Mouse (Mus musculus) CH12.LX (cell line): ENCODE measurements at regions not wholly inside any gene's neighbourhood (a gene's known extent, or its start where the extent isn't known, plus 50 kb on each side); places are given as distances from the start of the nearest gene placed in this dataset.

Experiments used
- DNase-seq: peaks from one replicate; pipeline ENCODE4 v3.0.0-alpha.2; 2013; ENCODE audit errors: extremely low read depth
- H3K27ac ChIP-seq: 2 replicates; pipeline ENCODE4 v1.5.1; 2012; ENCODE audit warnings: low read depth, mild to moderate bottlenecking, control low read depth, moderate library complexity; ENCODE audit not compliant: insufficient read depth
- H3K27me3 ChIP-seq: replicated peaks from 2 replicates; pipeline ENCODE3; 2012; ENCODE audit warnings: inconsistent platforms
- H3K36me3 ChIP-seq, 2 experiments: replicated peaks in 1 of 2; 2 replicates each; pipeline versions ENCODE3 to v1.6.1; 2012; ENCODE audit warnings: inconsistent platforms in 1 of 2, low read length in 1 of 2, mild to moderate bottlenecking in 1 of 2, mixed read lengths in 1 of 2, moderate library complexity in 1 of 2; ENCODE audit not compliant: control insufficient read depth in 1 of 2, insufficient read depth in 1 of 2
- H3K4me1 ChIP-seq, 2 experiments: 2 replicates each; pipeline ENCODE4 v1.6.1; 2012; ENCODE audit warnings: inconsistent platforms in 1 of 2, moderate library complexity in 1 of 2; ENCODE audit not compliant: insufficient read depth in 2 of 2, control insufficient read depth in 1 of 2
- H3K4me2 ChIP-seq: 2 replicates; pipeline ENCODE4 v1.6.1; 2012; ENCODE audit warnings: low read depth, mild to moderate bottlenecking, control low read depth; ENCODE audit not compliant: poor library complexity, insufficient read depth, severe bottlenecking
- H3K4me3 ChIP-seq, 3 experiments: fragments of 150-350 bp in 1 of 3; sonication (generic) in 1 of 3; replicated peaks in 1 of 3; 2 replicates each; pipeline versions ENCODE3 to v1.5.1; 2011 to 2012; ENCODE audit warnings: low read depth in 2 of 3, low read length in 2 of 3, mild to moderate bottlenecking in 2 of 3, moderate library complexity in 2 of 3, control low read depth in 1 of 3, improper control_type of control experiment in 1 of 3, inconsistent platforms in 1 of 3, mixed read lengths in 1 of 3; ENCODE audit not compliant: poor library complexity in 1 of 3
- H3K79me2 ChIP-seq: replicated peaks from 2 replicates; pipeline ENCODE4 v1.6.1; 2012; ENCODE audit warnings: mild to moderate bottlenecking, moderate library complexity; ENCODE audit not compliant: control insufficient read depth, poor library complexity, insufficient read depth, severe bottlenecking; ENCODE audit errors: extremely low read depth
- H3K9ac ChIP-seq: 2 replicates; pipeline ENCODE4 v1.6.1; 2012; ENCODE audit warnings: low read depth, mild to moderate bottlenecking, control low read depth, moderate library complexity; ENCODE audit not compliant: insufficient read depth
- H3K9me3 ChIP-seq: replicated peaks from 2 replicates; pipeline ENCODE3; 2012; ENCODE audit warnings: low read length, inconsistent platforms, mixed read lengths
- BHLHE40 ChIP-seq: IDR thresholded peaks from 2 replicates; pipeline ENCODE4 v1.6.1; 2011; ENCODE audit warnings: mild to moderate bottlenecking, low read depth, low read length, improper control_type of control experiment
- CHD1 ChIP-seq: IDR thresholded peaks from 2 replicates; pipeline ENCODE4 v1.6.1; 2012; ENCODE audit warnings: low read depth, low read length, improper control_type of control experiment, inconsistent platforms
- CHD2 ChIP-seq: IDR thresholded peaks from 2 replicates; pipeline ENCODE4 v1.6.1; 2011; ENCODE audit warnings: low read length, improper control_type of control experiment
- CTCF ChIP-seq, 2 experiments: IDR thresholded peaks in 1 of 2; conservative IDR thresholded peaks in 1 of 2; 2 replicates each; pipeline ENCODE4 v1.5.1; 2011 to 2012; ENCODE audit warnings: low read depth in 2 of 2, low read length in 2 of 2, improper control_type of control experiment in 1 of 2, inconsistent platforms in 1 of 2, mild to moderate bottlenecking in 1 of 2, moderate library complexity in 1 of 2
- E2F4 ChIP-seq: IDR thresholded peaks from 2 replicates; pipeline ENCODE4 v1.6.1; 2011; ENCODE audit warnings: low read depth, low read length, improper control_type of control experiment; ENCODE audit not compliant: insufficient replicate concordance
- ELF1 ChIP-seq: IDR thresholded peaks from 2 replicates; pipeline ENCODE4 v1.6.1; 2014; ENCODE audit warnings: low read depth, mild to moderate bottlenecking, inconsistent platforms, low read length, improper control_type of control experiment
- EP300 ChIP-seq: IDR thresholded peaks from 2 replicates; pipeline ENCODE4 v1.6.1; 2011; ENCODE audit warnings: low read length, improper control_type of control experiment
- ETS1 ChIP-seq: conservative IDR thresholded peaks from 2 replicates; pipeline ENCODE4 v1.6.1; 2012; ENCODE audit warnings: low read depth, mild to moderate bottlenecking, inconsistent platforms, low read length, improper control_type of control experiment, moderate library complexity
- IRF4 ChIP-seq: IDR thresholded peaks from 2 replicates; pipeline ENCODE4 v1.6.1; 2014; ENCODE audit warnings: low read depth, mild to moderate bottlenecking, inconsistent platforms, low read length, improper control_type of control experiment
- KAT2A ChIP-seq: IDR thresholded peaks from 2 replicates; pipeline ENCODE4 v1.6.1; 2012; ENCODE audit warnings: low read length, improper control_type of control experiment, inconsistent platforms; ENCODE audit not compliant: insufficient replicate concordance
- MAFK ChIP-seq: IDR thresholded peaks from 2 replicates; pipeline ENCODE4 v1.6.1; 2011; ENCODE audit warnings: low read length, improper control_type of control experiment; ENCODE audit not compliant: insufficient replicate concordance
- MAX ChIP-seq: IDR thresholded peaks from 2 replicates; pipeline ENCODE4 v1.6.1; 2011; ENCODE audit warnings: low read length, improper control_type of control experiment
- MEF2A ChIP-seq: IDR thresholded peaks from 2 replicates; pipeline ENCODE4 v1.6.1; 2014; ENCODE audit warnings: low read depth, mild to moderate bottlenecking, inconsistent platforms, low read length, improper control_type of control experiment, borderline replicate concordance
- MXI1 ChIP-seq: IDR thresholded peaks from 2 replicates; pipeline ENCODE4 v1.6.1; 2011; ENCODE audit warnings: mild to moderate bottlenecking, low read depth, low read length, improper control_type of control experiment
- MYC ChIP-seq: IDR thresholded peaks from 2 replicates; pipeline ENCODE4 v1.6.1; 2011; ENCODE audit warnings: low read depth, mild to moderate bottlenecking, improper control_type of control experiment, low read length
- NELFE ChIP-seq: IDR thresholded peaks from 2 replicates; pipeline ENCODE4 v1.6.1; 2011; ENCODE audit warnings: low read depth, low read length, improper control_type of control experiment
- NRF1 ChIP-seq: IDR thresholded peaks from 2 replicates; pipeline ENCODE4 v1.6.1; 2014; ENCODE audit warnings: low read depth, mild to moderate bottlenecking, inconsistent platforms, low read length, improper control_type of control experiment, moderate library complexity
- PAX5 ChIP-seq: IDR thresholded peaks from 2 replicates; pipeline ENCODE4 v1.6.1; 2012; ENCODE audit warnings: low read length, inconsistent platforms, mixed read lengths
- POLR2A ChIP-seq: IDR thresholded peaks from 2 replicates; pipeline ENCODE4 v1.6.1; 2011; ENCODE audit warnings: low read depth, mild to moderate bottlenecking, improper control_type of control experiment, low read length
- RAD21 ChIP-seq: IDR thresholded peaks from 2 replicates; pipeline ENCODE4 v1.6.1; 2011; ENCODE audit warnings: low read depth, mild to moderate bottlenecking, low read length, improper control_type of control experiment, moderate library complexity
- RCOR1 ChIP-seq: conservative IDR thresholded peaks from 2 replicates; pipeline ENCODE4 v1.6.1; 2012; ENCODE audit warnings: low read depth, mild to moderate bottlenecking, inconsistent platforms, low read length, improper control_type of control experiment
- TBP ChIP-seq: conservative IDR thresholded peaks from 2 replicates; pipeline ENCODE4 v1.6.1; 2011; ENCODE audit warnings: low read depth, low read length, improper control_type of control experiment
- UBTF ChIP-seq: IDR thresholded peaks from 2 replicates; pipeline ENCODE4 v1.6.1; 2012; ENCODE audit warnings: low read depth, mild to moderate bottlenecking, inconsistent platforms, low read length, improper control_type of control experiment, moderate library complexity
- ZC3H11A ChIP-seq: IDR thresholded peaks from 2 replicates; pipeline ENCODE4 v1.6.1; 2012; ENCODE audit warnings: low read depth, mild to moderate bottlenecking, inconsistent platforms, low read length, improper control_type of control experiment
- ZKSCAN1 ChIP-seq: IDR thresholded peaks from 2 replicates; pipeline ENCODE4 v1.6.1; 2012; ENCODE audit warnings: low read depth, inconsistent platforms, low read length, improper control_type of control experiment, borderline replicate concordance
- ZMIZ1 ChIP-seq: IDR thresholded peaks from 2 replicates; pipeline ENCODE4 v1.6.1; 2012; ENCODE audit warnings: low read depth, mild to moderate bottlenecking, inconsistent platforms, low read length, improper control_type of control experiment
- ZNF384 ChIP-seq: IDR thresholded peaks from 2 replicates; pipeline ENCODE4 v1.6.1; 2012; ENCODE audit warnings: low read depth, low read length, improper control_type of control experiment, inconsistent platforms
- dilution Hi-C: fragments of 300-500 bp; cut with MboI; formaldehyde crosslinking; loops from 2 replicates; pipeline ENCODE4 v1.14.3; 2020; ENCODE audit warnings: low sequenced_read_pairs; ENCODE audit not compliant: extremely low pct_unique_long_range_greater_than_20kb, extremely low pct_ligation_motif_present
- in situ Hi-C: fragments of 300-500 bp; cut with MboI; formaldehyde crosslinking; loops from 3 replicates; pipeline ENCODE4 v1.14.3; 2019; ENCODE audit warnings: low sequenced_read_pairs, low pct_ligation_motif_present, low pct_unique_long_range_greater_than_20kb, mixed read lengths

DNA sequence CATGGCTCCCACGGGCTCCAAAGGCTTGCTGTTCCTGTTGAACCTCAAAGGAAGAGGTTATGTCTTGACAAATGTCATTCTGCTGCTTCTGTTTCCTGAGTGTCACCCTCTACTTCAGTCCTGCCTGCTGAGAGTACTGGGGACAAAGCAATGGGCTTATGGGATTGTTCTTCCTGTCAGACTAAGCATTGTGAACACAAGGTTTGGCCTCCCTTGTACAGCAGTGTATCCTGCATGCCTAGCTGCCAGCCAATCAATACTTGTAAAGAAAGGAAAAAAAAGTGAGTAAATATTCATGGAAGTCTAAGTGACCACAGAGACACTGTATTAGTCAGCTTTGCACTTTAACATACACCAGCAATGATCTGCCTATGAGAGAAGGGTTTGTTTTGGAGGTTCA, 128.3 kb upstream of the Kit start:
- no peak for DNase-seq
- no peak overlapping the region for H3K4me3 ChIP-seq
- H3K79me2 ChIP-seq = no peaks in the 10 kb centered on the region
- no peak overlapping the region for H3K9ac ChIP-seq
- no peaks in the 10 kb centered on the region for H3K27me3 ChIP-seq
- no peak overlapping the region for H3K4me2 ChIP-seq
- H3K36me3 ChIP-seq = no peaks in the 10 kb centered on the region
- dilution Hi-C loops = no loop called here
- no peak for TF ChIP-seq CHD2
- no peak for TF ChIP-seq MYC
- TF ChIP-seq ELF1 = no peak
- no peak for TF ChIP-seq POLR2A
- TF ChIP-seq RCOR1 = no peak
- TF ChIP-seq MAFK = no peak
- TF ChIP-seq KAT2A = no peak
- no peak for TF ChIP-seq RAD21
- TF ChIP-seq UBTF = no peak
- no peak for TF ChIP-seq NELFE
- TF ChIP-seq CTCF (conservative IDR thresholded peaks at IDR 0.05 in 1 of 2, IDR thresholded peaks at IDR 0.05 in 1 of 2; ENCODE audit: low read depth in 2 of 2, low read length in 2 of 2) = no peak
- in situ Hi-C loops = no loop called here
- no peaks in the 10 kb centered on the region for H3K9me3 ChIP-seq
- no peak overlapping the region for H3K27ac ChIP-seq
- peaks cover 0 to 18% of the 10 kb centered on the region in 2 experiments; a peak in 2 of 4 replicates for H3K4me1 ChIP-seq

DNA sequence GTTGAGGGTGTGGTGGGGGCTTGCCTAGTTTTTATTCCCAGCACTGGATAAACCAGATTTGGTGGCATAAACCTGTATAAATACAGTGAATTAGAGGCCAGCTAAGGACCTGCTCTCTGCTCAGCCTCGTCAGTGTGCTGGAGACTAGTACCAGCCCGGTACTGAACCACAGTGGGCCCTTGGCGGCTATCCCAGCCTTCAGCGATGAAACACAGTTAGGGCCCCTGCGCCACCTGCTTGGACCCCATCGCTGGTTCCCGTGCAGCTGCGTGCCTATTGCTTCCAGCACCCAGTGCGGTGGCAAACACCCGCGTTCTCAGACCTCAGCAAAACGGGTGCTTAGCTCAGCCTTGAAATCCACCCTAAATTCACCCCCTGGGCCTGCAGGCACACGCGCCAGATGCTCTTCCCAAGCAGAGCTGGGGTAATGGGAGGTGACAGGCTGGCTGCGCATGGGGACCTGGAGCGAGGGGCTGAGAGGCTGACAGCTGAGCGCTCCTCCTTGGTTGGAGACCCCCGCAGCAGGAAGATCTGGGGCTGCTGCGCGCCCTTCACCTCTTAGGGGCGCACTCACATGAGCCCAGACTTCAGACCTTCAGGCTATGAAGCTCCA, 124.7 kb upstream of the Kit start:
- dilution Hi-C loops = no loop called here
- Histone ChIP-seq H3K9ac (no peak overlapping the region), H3K4me3 (no peak overlapping the region), H3K4me2 (no peak overlapping the region), H3K9me3 (no peaks in the 10 kb centered on the region), H3K4me1 (0 out of 4 replicates have a peak, but pooled peaks cover 0 to 7% of the 10 kb centered on the region in 2 experiments), H3K36me3 (no peaks in the 10 kb centered on the region), H3K27me3 (no peaks in the 10 kb centered on the region), H3K79me2 (no peaks in the 10 kb centered on the region), H3K27ac (no peak overlapping the region)
- no peak for TF ChIP-seq E2F4
- in situ Hi-C loops = no loop called here
- DNase-seq = no peak

DNA sequence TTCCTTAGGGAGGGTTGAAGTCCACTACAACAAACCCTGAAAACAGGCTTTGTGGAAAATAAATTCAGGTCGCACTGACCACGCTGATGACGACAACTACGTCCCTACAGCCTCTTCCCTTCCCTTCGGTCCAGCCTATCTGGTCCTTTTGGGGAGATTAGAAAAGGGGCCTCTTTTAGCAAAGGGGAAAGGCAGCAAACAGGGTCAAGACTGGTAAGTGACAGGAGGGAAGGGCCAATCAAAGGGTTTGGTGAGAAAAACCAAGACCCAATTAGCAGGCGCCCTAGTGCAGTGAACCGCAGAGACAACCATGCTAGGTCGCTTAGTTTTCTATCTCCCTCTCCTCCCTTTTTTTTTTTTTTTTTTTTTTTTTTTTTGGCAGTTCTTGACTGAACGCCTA, 124.2 kb upstream of the Kit start:
- Histone ChIP-seq H3K36me3 (no peaks in the 10 kb centered on the region), H3K27ac (no peak overlapping the region), H3K9ac (no peak overlapping the region), H3K27me3 (no peaks in the 10 kb centered on the region), H3K9me3 (no peaks in the 10 kb centered on the region), H3K4me2 (no peak overlapping the region), H3K4me1 (0 out of 4 replicates have a peak, but pooled peaks cover 0 to 7% of the 10 kb centered on the region in 2 experiments), H3K4me3 (no peak overlapping the region), H3K79me2 (no peaks in the 10 kb centered on the region)
- DNase-seq = no peak
- dilution Hi-C loops = no loop called here
- in situ Hi-C loops = no loop called here
- TF ChIP-seq ZNF384 (no peak), CTCF (conservative IDR thresholded peaks at IDR 0.05 in 1 of 2, IDR thresholded peaks at IDR 0.05 in 1 of 2; ENCODE audit: low read depth in 2 of 2, low read length in 2 of 2) (no peak), MXI1 (no peak), EP300 (no peak), ETS1 (no peak), MAFK (no peak), ZC3H11A (no peak), RAD21 (no peak), IRF4 (no peak), ZKSCAN1 (no peak), PAX5 (no peak), MAX (no peak), ZMIZ1 (no peak), CHD1 (no peak), MEF2A (no peak), BHLHE40 (no peak), E2F4 (no peak), TBP (no peak), NRF1 (no peak)
